Mouse (Mus musculus) cerebellum, adult (tissue): ENCODE measurements at regions not wholly inside any gene's neighbourhood (a gene's known extent, or its start where the extent isn't known, plus 50 kb on each side); places are given as distances from the start of the nearest gene placed in this dataset.

Experiments
- ATAC-seq: cut with Nextera tagmentation; 2 replicates; pipeline ENCODE4 v1.9.2; 2017; ENCODE audit warnings: mild to moderate bottlenecking, moderate library complexity, mixed read lengths; ENCODE audit not compliant: insufficient number of reproducible peaks, low FRiP score, low TSS enrichment

DNA sequence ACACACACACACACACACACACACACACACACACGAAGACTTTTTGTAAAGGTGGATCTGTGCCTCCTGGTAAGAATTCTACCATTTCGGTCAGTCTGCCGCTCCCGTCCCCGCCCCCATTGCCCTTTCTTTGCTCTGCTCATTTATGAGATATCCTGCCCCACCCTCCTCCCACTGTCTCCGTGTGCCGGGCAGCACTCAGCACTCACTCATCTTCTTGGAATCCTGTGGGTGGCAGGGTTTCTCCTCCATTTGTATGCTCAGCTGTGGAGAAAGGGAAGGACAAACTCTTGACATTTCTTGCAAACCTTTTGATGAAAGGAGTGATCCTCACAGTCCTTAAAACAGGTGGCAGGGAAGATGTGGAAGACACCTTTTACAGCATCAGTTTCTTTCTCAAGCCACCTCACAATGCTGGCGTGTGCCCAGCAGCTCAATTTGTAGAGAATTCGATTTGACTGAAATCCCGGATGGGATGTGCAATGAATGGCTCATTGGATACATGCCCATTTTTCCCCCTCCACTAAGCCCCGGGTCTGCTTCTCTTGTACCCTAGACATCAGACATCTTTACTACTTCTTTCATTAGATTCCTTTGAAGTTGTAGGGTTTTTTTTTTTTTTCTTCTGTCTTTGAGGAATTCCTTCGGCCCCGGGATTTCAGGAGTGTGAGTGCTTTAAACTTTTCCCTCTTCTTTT is 112.6 kb upstream of the 4933415F23Rik start:
- no peak for ATAC-seq

DNA sequence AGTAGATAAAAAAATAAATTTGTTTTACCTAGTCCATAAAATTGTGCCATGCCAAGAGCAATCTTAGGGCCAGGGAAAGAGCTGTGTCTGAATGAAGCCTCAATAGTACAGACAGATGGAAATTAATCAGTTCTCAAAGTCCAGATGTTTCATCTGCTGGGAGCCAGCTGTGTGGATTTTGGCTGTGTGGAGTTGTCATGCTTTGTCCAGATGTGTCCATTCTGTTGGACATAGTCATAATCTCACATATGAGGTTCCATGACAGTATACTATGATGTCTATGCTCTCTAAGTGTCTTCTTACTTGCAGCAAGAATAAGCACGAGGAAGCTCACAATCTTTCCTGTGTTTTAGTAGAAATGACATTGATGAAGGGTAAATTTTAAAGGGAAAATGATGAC is 105.8 kb upstream of the 4933415F23Rik start:
- ATAC-seq: no peak

DNA sequence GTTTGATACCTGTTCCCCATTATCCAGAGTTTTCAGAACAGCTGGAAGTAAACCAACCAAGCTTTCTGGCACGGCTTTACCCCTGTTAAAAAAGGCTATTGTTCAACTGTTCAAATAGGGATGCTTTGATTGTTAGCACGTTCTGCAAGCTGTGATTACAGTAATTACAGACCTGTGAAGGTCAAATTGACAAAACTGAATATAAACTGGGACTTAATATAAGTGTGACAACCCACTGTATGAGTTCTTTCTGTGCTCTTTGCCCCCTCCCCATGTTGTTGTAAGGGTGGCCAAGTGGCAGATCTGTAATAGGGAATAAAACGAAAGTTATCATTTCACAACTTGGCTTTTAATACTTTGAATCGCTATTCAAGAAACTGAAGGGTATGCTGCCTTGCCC is 105.0 kb upstream of the 4933415F23Rik start:
- ATAC-seq: no peak

DNA sequence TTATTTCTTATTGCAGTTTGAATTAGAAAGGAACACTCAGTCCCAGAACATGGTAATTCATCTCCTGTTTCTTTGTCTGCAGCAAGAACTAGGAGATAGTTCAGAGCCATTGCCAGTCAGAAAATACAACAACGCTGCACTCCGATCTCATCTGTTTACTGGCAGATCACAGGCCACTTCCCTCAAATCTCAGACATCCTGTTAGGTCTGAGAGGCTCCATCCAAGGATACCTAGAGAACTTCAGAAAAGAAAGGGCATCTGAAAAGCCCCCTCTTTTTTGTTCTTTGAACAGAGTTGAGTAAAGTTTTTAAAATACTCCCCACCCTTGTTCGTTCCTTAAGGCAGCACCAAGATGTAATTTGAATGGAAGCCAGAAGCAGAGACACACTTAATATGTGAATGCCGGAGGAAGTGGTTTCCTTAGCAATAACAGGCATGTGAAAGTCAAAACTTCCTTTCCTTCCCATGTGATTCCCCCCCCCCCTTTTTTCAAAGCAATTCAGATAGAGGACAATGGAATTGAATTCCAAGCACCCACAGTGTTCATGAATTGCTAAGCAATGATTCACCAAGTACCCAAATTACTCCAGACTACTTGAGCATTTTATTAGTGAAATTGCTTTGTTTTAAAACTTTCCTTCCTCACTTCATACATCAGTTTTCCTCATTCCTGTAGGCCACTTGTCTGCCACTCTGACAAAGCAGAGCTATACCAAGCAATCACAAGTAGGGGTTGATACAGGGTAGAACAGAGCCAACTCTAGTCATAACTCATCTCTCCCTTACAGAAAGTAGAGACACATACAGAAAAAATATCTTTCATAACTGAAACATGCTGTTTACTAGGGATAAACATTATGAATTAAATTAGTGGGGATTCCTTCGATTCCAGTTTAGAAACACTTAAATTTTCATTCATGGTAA is 100.7 kb upstream of the 4933415F23Rik start:
- ATAC-seq: no peak

DNA sequence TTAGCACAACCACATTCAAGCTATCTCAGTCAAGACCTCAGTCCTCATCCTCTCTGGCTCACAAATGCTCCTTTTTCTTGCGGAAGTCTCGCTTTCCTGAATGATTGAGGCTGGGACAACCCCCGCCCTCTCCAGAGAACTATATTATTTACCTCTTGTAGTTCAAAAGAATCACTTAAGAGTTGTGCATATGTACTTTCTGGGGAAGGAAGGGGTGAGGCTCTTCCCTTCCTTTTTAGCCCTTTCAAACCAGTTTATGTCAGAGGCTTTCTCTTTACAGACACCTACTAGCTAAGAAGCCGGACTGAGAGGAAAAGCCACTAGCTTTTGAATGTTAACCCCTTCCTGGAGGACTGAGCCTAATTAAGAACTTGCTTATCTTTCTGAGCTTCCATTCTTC is 98.4 kb upstream of the 4933415F23Rik start:
- no peak for ATAC-seq

DNA sequence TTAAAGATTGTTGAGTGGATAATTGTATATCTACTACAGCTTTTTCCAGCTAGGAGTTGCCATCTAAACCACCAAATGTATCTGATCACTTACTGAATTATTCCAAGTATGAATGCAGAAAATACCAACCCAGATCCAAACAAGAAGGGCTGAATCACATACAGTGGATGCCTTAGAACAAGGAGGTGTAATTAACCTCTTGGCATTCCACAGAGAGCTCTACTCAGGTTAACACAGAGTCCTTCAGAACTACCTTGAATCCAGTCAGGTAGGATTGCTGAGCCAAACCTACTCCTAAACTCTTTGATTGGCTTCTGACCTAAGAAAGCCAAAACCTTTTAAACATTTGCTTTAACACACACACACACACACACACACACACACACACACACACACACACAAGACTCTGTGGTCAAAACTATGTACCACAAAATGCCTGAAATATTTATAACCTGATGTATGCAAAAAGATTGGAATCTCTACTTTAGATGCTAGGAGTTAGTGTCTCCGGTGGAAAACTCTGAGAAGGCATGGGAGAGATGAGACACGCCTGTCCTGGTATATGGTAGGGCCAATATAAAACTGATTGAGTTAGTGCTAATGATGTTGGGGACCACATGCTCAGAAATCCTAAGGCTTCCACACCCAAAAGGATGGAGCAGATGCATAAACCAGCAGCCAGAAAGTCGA is 88.4 kb upstream of the 4933415F23Rik start:
- no peak for ATAC-seq

DNA sequence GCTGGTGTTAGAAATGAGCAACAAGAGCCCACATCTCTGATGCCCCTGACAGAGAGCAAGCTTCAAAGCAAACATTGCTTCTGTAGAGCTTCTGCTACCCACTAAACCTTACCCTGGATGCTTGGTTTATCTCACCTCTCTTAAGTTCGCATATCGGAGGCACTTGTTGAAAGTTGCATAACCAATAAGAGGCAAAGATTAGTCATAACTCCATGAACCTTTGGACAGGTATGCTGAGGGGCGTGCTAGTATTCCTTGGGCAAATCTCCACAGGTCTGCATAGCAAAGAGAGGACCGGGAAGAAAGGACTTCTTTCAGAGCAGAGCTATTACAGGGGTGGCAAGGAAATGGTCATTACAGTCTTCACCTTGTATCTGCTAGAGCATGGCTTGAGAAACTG is 87.7 kb upstream of the 4933415F23Rik start:
- no peak for ATAC-seq

DNA sequence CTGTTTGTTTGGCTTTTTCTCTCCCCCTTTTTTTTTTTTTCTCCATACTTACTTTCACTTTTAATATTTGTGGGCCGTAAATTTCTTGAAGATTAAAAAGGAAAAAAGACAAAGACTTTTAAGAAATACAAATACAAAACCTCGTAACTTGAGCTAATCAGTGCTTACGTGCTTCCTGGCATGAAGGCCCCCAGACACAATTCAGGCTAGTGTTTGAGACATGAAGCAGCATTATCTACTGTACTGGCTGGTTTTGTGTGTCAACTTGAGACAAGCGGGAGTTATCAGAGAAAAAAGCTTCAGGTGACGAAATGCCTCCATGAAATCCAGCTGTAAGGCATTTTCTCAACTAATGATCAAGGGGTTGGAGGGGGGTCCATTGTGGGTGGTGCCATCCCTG is 86.2 kb upstream of the 4933415F23Rik start:
- ATAC-seq: no peak

DNA sequence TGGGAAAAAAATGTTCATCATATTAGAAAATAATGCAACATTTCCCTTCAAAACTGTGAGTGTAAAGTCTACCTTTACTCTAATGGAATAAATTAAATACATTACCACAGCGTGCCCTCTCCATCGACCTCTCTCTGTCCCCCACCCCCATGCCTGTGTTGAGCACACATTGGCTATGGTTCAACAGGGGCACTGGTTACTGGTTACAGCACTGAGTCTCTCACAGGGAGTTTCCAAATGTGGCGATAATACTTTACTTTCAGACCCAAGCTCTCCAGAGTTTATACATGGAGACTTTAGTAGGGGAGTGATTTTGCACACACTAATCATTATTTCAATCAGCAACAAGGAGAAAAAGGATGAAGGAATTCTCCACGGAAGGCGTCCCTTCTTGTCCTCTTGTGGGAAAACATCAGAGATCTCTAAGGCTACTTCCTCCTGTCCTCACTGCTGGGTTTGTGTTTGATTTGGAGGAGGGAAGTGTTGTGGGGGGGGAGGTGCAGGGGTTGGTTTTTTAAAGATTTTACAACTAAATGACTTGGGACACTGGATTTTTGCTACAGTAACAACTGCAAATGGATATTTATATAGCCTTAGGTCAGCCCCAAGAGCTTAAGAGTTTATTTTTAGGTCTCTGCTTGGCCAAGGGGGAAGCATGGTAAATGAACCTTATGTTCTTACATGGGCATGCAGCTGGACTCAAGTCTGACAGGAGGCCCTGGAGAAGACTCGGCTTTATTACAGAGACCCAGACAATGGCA is 85.6 kb upstream of the 4933415F23Rik start:
- ATAC-seq: no peak

DNA sequence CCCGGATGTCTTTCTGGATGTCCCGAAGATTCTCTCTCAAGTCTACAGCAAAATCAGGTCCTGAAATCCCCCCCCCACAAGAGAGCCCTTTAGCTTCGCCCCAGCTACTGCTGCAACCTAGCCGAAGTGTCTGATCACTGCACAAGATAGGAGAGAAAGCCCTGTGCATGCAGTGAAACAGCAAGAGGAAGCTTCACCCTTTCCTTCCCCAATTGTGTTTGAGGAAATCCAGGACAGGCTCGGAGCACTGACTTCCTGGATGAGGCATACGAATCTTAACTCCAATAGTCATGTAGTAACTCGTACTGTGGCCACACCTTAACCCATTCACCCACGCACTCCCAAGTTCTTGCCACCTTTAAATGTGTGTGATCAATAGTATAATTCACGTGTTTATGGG is 82.7 kb upstream of the 4933415F23Rik start:
- no peak for ATAC-seq

DNA sequence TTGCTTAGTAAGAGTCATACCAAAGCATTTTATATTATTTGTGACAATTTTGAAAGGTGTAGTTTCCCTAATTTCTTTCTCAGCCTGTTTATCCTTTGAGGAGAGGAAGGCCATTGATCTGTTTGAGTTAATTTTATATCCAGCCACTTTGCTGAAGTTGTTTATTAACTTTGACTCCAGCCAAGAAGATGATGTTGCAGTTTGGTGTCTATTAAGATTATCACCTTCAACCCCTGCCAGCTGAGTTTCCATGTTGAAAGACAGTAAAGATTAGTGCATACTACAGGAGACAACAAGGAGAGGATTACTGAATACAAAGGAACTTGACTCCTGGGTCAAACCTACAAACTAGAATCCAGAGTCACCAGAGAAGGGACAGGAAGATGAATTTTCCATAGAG is 80.5 kb upstream of the 4933415F23Rik start:
- ATAC-seq: no peak

DNA sequence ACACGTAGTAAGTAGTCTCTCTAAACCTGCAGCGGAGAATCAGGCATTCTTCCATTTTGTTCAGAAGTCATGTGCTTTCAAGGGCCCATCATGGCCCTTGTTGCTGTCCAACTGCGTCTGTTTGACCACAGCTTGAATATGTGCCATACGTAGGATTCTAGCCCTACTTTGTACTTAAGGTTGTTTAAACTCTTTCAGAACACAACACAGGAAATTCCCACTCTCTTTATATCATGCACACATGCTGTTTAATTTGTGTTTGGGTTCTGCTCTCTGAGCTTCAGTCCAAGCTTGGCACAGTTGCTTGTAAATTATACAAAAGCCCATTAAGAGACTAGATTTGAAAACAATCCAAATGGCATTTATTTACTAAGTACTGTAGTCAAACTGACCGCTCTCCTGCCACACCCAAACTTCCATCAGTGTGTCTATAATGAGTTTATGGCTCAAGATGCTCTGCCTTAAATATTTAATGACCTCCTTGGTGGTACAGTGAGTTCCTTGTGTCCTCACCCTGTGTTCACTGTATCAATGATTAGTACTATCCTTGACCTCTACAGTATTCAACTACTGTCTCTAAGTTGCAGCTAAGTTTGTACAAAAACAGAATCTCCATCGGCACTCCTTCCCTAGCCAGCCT is 76.4 kb upstream of the 4933415F23Rik start:
- ATAC-seq: no peak

DNA sequence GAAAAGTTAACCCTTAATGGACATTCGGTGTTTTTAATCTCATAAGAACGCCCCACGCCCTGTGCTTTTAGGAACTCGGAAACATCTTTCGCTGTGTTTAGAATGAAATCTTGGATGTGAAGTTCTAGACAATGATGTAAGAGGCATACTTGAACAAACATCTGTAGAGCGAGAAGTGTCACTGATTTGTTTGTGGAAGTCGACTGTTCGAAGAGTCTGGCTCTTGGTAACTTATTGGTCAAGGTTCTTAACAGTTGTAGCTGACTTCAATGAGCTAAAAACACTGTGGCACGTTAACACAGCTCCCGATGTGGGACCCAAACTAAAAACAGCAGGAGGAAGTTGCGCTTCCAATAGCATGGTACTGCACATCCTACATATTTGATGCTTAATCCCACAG is 72.0 kb upstream of the 4933415F23Rik start:
- no peak for ATAC-seq

DNA sequence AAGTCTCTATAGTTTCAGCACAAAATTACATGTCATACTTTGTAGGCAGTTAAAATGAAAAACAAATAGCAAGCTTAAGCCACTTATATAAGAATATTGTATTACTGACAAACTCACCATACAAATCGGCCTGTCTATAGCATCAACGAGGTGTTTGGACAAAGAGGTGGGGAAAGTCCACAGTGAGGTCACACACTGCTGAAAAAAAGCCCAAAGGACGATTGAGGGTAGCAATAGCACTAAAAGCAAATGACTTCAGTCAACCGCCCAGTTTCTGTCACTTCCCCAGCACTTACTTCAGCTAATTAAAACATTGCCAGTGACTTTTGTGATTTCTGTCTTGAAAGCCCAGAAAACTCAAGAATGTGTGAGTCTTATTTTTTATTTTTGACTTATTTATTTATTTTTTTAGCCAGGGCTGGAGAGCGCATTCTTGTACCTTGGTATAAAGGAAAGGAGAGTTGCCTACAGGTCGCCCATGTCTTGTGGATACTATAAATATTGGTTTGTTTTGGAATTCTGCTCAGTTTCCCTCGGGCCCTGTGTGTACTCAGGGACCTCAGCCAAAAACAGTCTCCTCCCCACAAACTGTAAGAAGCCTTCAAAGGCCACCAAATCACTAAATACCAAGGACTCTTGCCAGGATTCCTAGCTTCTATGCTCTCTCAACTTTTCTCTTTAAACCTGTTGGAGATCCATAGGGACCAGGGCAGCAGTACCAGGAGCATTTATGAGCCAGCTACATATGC is 71.2 kb upstream of the 4933415F23Rik start:
- ATAC-seq: no peak

DNA sequence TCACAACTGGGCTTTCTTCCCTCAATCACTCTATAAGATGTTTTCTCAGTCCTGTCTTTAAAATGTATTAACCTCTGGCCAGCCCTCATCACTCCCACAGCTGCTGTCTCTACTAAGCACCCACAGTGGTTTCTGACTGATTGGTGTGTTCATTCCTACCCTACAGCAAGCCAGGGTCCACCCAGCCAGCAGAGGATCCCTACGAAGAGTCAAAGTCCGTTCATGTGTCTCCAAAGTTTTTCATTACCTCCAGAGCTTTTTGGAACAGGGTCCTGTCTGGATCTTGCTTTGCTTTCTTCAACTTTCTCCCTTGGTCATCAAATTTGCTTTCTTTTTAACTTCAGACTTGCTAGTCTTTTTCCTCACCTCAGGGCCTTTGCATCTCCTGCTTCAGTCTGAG is 69.3 kb upstream of the 4933415F23Rik start:
- ATAC-seq: no peak

DNA sequence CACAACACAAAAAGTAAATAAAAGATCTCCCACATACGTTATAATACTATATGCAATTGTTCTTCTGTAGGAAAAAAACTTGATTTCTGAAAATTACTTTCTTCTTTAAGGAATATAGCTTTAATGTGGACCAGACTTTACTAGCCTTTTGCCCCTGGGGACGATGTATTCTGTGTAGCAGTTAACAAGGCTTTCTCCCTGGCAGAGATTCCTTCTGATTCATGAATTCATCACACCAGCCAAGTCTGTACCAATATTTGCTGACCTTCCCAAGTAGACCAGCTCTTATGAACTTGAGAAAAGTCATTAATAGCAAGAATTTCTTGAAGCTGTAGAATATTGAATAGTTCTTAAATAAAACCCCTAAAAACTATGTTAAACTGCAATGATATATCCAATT is 68.7 kb upstream of the 4933415F23Rik start:
- ATAC-seq: no peak

DNA sequence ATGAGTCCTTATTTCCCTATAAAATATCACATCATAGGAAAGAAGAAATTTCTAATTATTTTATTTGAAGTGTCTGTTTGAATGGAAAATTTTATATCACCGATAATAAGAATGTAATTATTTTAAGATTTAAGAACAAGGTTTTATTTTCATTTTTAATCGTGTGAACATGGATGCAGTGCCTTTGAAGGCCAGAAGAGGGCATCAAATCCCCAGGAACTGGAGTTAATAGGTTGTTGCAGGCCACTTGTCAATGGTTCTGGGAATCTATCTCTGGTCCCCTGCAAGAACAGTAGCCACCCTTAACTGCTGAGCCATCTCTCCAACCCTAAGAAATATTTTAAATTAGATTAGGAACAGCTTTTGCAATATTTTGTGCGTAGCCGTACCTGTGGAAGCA is 66.5 kb upstream of the 4933415F23Rik start:
- ATAC-seq: no peak

DNA sequence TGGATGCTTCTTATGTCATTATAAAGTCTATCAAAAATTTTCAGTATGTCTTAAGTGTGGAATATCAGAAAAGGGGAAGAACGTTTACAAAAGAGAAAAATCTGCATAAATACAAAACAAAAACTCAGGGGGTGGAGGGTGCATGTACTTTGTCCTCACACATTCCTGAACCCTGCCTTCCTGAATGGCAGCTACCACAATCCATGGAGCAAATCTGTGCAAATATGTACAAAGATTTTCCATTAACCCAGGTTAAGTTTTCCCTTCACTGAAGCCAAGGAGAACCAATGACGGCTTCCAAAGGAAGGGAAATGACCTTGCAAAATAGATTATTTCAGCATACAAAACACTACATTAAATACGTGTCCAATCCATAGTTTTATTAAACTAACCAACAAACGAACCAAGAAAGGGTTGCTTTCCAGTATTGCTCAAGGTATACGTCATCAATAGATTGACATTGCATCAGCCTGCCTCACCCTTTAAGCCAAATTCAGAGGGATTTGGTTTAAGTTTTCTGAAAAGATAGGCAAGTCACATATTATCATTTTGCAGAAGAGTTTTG is 61.4 kb upstream of the 4933415F23Rik start:
- ATAC-seq: no peak

DNA sequence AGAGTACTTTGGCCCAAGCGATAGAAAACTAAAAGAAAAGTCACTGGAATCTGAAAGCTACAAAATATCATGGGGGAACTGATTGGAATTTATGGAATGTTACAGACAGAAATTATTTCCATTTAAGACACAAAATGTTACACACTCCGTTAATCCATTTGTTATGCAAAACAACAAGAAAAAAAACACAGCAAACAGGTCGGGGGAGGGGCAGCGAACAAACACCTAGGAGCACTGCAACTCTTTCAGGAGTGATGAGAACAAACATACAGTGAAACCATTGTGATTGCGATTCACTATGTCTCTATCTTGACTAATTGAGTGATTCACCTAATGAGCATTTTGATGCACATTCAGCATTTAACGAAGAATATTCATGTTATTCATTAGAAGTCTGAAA is 60.7 kb upstream of the 4933415F23Rik start:
- ATAC-seq: no peak
